Mouse (Mus musculus) heart, adult 2 months (tissue): ENCODE measurements at regions not wholly inside any gene's neighbourhood (a gene's known extent, or its start where the extent isn't known, plus 50 kb on each side); places are given as distances from the start of the nearest gene placed in this dataset.

Source experiments
- DNase-seq, 2 experiments: peaks; one replicate each; pipeline ENCODE4 v3.0.0; 2021
- H3K27ac ChIP-seq: fragments of 200-600 bp; 2 replicates; pipeline ENCODE4 v1.8.1; 2022
- H3K27me3 ChIP-seq: fragments of 200-500 bp; 2 replicates; pipeline ENCODE4 v1.6.1; 2012; ENCODE audit warnings: mild to moderate bottlenecking, low read length, inconsistent platforms, mixed read lengths; ENCODE audit not compliant: control insufficient read depth, insufficient read depth
- H3K36me3 ChIP-seq: fragments of 200-500 bp; 2 replicates; pipeline ENCODE4 v1.6.1; 2012; ENCODE audit warnings: low read length, inconsistent platforms; ENCODE audit not compliant: control insufficient read depth, insufficient read depth
- H3K4me1 ChIP-seq: fragments of 200-500 bp; 2 replicates; pipeline ENCODE4 v1.6.1; 2011; ENCODE audit warnings: low read length; ENCODE audit not compliant: control insufficient read depth, insufficient read depth
- H3K4me3 ChIP-seq: fragments of 200-600 bp; 2 replicates; pipeline ENCODE4 v1.8.1; 2022
- H3K79me2 ChIP-seq: fragments of 200-500 bp; replicated peaks from 2 replicates; pipeline ENCODE4 v1.6.1; 2012; ENCODE audit warnings: mild to moderate bottlenecking, inconsistent platforms, low read length, moderate library complexity, mixed read lengths; ENCODE audit not compliant: control insufficient read depth, insufficient read depth
- H3K9ac ChIP-seq: fragments of 200-500 bp; 2 replicates; pipeline ENCODE4 v1.6.1; 2012; ENCODE audit warnings: low read depth, mild to moderate bottlenecking, control low read depth, inconsistent platforms, low read length, mixed read lengths
- CTCF ChIP-seq: fragments of 200-600 bp; IDR thresholded peaks from 2 replicates; pipeline ENCODE4 v1.8.1; 2022; ENCODE audit warnings: antibody characterized with exemption, mild to moderate bottlenecking, moderate library complexity
- EP300 ChIP-seq: fragments of 200-500 bp; IDR thresholded peaks from 2 replicates; pipeline ENCODE4 v1.6.1; 2011; ENCODE audit warnings: low read depth, low read length, control low read depth; ENCODE audit not compliant: insufficient read depth
- POLR2A ChIP-seq: fragments of 200-500 bp; IDR thresholded peaks from 2 replicates; pipeline ENCODE4 v1.6.1; 2011; ENCODE audit warnings: mild to moderate bottlenecking, low read depth, low read length, control low read depth; ENCODE audit not compliant: insufficient read depth
- WGBS: fragments of 180-500 bp; shearing (Covaris S2); methylation state at CpG from one replicate; pipeline ENCODE4 v1.1.7; 2018; 5-methylcytosine and 5-hydroxymethylcytosine counted together
- intact Hi-C: fragments of 180-260 bp; cut with DNase I; formaldehyde crosslinking; loops from one replicate; pipeline ENCODE4 v1.15.1; 2025

DNA sequence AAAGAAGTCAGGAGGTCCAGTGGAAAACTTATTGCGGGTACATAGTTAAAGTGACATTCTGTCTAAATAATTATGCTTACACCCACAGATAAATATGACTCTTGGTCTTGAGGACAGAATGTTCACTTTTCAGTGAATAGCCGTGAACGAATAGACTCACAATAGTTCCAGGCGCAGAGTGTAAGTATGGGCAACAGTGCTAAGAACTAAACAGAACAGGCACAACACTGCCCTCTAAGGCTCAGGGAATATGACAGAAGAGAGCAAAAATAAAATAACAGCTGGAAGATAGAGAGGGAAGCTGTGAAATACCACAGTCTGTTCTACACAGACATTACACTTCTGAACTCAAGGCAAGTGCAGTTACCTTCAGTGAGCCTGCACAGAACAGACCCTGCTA, 207.9 kb upstream of the Speer2 start:
- no peaks in the 10 kb centered on the region for H3K4me1 ChIP-seq
- no peaks in the 10 kb centered on the region for H3K79me2 ChIP-seq
- H3K27ac ChIP-seq: no peak overlapping the region
- intact Hi-C loops: no loop called here
- no peak overlapping the region for H3K9ac ChIP-seq
- TF ChIP-seq POLR2A (no peak), EP300 (no peak), CTCF (no peak)
- no peaks in the 10 kb centered on the region for H3K36me3 ChIP-seq
- no peaks in the 10 kb centered on the region for H3K27me3 ChIP-seq
- whole genome bisulfite sequencing: 84% methylated on average over 4 of the region's 4 CpGs
- no peak for DNase-seq
- H3K4me3 ChIP-seq: no peak overlapping the region

DNA sequence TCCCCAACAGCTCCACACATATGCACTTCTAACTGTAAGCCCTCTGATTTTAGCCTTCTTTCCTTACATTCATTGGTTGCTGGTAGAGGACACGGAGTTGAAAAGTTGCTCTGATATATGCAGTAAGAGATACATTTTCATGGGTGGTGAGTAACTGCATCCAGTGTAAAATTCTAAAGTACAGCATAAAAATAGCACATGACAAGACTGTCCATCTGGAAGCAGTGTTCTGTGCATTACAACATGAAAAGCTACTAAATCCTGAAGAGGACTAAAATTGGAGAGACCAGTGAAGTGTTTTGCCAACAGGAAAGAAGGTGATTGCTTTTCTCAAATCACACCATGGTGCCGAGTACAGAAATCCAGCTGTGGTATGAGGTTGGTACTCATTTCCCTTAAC, 210.2 kb upstream of the Speer2 start:
- Histone ChIP-seq H3K79me2 (no peaks in the 10 kb centered on the region), H3K36me3 (no peaks in the 10 kb centered on the region), H3K4me1 (no peaks in the 10 kb centered on the region), H3K9ac (no peak overlapping the region), H3K27me3 (no peaks in the 10 kb centered on the region), H3K27ac (no peak overlapping the region), H3K4me3 (no peak overlapping the region)
- intact Hi-C loops: no loop called here
- no peak for DNase-seq
- TF ChIP-seq CTCF (no peak), POLR2A (no peak), EP300 (no peak)
- WGBS: 64% methylated on average over 2 of the region's 2 CpGs

DNA sequence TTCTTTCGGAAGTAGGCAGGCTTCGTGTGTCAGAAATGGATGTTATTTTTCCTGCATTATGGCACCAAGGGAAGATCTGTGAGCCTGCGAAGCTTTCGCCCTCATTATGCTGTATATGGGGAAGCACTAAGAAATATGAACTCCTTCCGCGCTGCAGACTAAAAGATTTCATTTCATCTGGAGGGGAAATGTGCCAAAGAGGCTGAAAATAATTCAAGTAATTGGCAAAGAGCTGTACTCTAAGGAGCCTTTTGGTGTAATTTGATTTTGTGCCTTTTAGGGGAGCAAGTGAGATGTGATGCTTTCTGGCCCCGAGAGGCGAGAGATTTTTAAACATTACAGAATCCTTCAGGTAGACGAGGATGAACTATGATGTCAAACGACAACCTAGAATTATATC, 216.0 kb upstream of the Speer2 start:
- DNase-seq: no peak
- Histone ChIP-seq H3K79me2 (no peaks in the 10 kb centered on the region), H3K4me3 (no peak overlapping the region), H3K4me1 (no peaks in the 10 kb centered on the region), H3K9ac (no peak overlapping the region), H3K36me3 (no peaks in the 10 kb centered on the region), H3K27me3 (no peaks in the 10 kb centered on the region), H3K27ac (no peak overlapping the region)
- intact Hi-C loops: no loop called here
- TF ChIP-seq POLR2A (no peak), EP300 (no peak), CTCF (no peak)
- WGBS: 86% methylated on average over 10 of the region's 10 CpGs

DNA sequence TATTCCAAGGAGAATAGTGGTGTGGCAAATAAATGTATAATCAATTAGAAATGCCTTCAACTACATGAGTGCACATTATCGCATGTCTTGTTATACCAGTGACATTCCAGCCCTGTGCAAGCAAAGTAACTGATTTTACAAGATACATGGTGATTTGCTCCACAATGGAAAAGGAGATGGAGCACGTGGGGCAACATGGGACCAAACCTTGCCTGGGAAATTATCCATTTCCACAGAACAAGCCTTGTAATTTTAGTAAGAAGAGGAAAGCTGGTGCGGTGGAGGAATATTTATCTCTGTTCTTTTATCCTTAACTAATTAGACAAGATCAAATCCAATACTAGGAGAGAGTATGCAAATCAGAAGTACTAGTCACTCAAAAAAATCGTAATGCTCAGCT, 222.5 kb upstream of the Gbe1 start:
- H3K4me3 ChIP-seq: no peak overlapping the region
- 80% methylated on average over 4 of the region's 4 CpGs for WGBS
- H3K36me3 ChIP-seq: no peaks in the 10 kb centered on the region
- H3K27me3 ChIP-seq: no peaks in the 10 kb centered on the region
- no peak for DNase-seq
- no peak overlapping the region for H3K27ac ChIP-seq
- intact Hi-C loops: no loop called here
- H3K9ac ChIP-seq: no peak overlapping the region
- no peaks in the 10 kb centered on the region for H3K4me1 ChIP-seq
- H3K79me2 ChIP-seq: no peaks in the 10 kb centered on the region
- TF ChIP-seq CTCF (no peak), EP300 (no peak), POLR2A (no peak)

DNA sequence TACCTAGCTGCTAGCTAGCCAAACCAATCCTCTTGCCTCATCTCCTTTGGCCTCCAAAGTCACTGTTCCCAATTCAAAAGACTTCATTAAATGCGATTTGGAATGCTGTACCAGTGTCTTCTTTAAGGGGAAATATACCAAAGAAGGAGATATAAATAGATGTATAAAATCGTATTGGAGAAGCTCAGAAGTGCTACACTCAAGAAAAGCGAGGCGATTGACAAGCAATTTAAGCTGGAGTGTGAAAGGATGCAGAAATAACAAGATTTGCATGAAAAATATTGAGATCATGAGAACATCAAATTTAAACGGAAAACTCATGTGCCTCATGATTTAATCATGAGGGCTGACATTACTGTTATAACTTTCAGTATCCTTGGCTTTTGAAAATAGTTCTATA, 221.8 kb upstream of the Gbe1 start:
- intact Hi-C loops: no loop called here
- no peaks in the 10 kb centered on the region for H3K79me2 ChIP-seq
- no peaks in the 10 kb centered on the region for H3K4me1 ChIP-seq
- TF ChIP-seq CTCF (no peak), EP300 (no peak), POLR2A (no peak)
- 85% methylated on average over 5 of the region's 5 CpGs for WGBS
- no peak overlapping the region for H3K27ac ChIP-seq
- no peak for DNase-seq
- no peaks in the 10 kb centered on the region for H3K36me3 ChIP-seq
- H3K4me3 ChIP-seq: no peak overlapping the region
- H3K27me3 ChIP-seq: no peaks in the 10 kb centered on the region
- no peak overlapping the region for H3K9ac ChIP-seq

DNA sequence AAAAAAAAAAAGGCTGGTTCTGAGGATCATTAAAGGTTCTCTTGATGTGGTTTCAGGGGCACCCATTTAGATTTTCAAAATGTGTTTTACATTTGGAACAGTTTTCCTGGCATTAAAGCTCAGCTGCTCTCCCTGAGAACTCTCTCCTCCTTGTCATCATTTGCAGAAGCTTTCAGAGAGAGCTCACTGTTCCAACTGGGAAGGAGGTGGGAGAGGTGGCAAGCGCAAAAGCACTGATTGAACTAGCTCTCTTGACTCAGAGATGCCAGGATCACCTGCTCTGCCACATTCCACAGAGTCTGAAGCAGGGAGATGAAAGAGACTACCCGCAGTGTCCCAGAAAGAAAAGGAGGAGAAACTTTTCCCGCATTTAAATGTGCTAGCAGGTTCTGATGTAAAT, 220.5 kb upstream of the Gbe1 start:
- TF ChIP-seq EP300 (no peak), CTCF (no peak), POLR2A (no peak)
- no peak overlapping the region for H3K27ac ChIP-seq
- H3K4me3 ChIP-seq: no peak overlapping the region
- no peaks in the 10 kb centered on the region for H3K27me3 ChIP-seq
- no peaks in the 10 kb centered on the region for H3K36me3 ChIP-seq
- no peak for DNase-seq
- H3K4me1 ChIP-seq: no peaks in the 10 kb centered on the region
- 45% methylated on average over 3 of the region's 3 CpGs for WGBS
- H3K9ac ChIP-seq: no peak overlapping the region
- intact Hi-C loops: no loop called here
- no peaks in the 10 kb centered on the region for H3K79me2 ChIP-seq
